Mouse (Mus musculus) megakaryocyte, embryonic 14.5 days (primary cell): ENCODE results near the gene Crtc3.

Experiments
- FLI1 ChIP-seq: IDR thresholded peaks from 2 replicates; pipeline ENCODE4 v1.6.1; 2012; ENCODE audit warnings: low read length, inconsistent platforms, mixed read lengths
- GATA1 ChIP-seq: IDR thresholded peaks from 3 replicates; pipeline ENCODE4 v1.6.1; 2012; ENCODE audit warnings: mixed read lengths, low read length, inconsistent platforms, borderline replicate concordance

- TF ChIP-seq GATA1 (no peak), FLI1 (no peak)
Measured at GRCm38 (mm10) chr7:80625841-80626240, 62.8 kb downstream of the Crtc3 start.
